Comparison of ENCODE assay signal across 9 mouse cellular contexts in the genomic region with DNA sequence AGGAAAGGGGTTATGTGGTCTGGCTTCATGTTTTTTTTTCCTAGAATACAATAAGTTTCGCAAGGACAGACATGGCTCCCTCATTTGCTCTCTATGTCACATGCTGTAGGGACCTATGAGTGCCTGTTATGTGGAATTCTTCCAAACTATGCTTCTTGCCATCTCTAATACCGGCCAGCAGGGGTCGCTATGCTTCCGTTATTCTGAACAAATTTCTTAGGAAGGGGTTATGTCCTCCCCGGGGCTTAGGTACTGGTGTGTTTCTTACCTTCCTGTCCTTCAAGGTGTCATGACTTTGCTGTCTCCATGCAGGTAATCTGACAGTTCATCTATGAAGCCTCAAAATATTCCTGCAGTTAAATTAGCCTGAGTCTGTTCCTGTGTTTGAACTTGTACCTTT.
DNase-seq lines count a peak whose midpoint lies in the region; ATAC-seq and TF ChIP-seq lines count a peak whose summit lies in the region.
"Had no signal": no experiment of that assay in that cellular context is flagged by ENCODE, and none has a peak within 500 bp of the region (broad histone marks: within the 10 kb centered on the region; RNA-seq: fewer than 3 reads in every experiment).

No protein-coding gene starts in this region.

- H3K4me2 ChIP-seq in heart, embryonic 11.5 days: no peak overlapping the region
- H3K4me2 ChIP-seq in stomach, postnatal 0 days (replicated peaks; ENCODE audit: low read depth): no peak overlapping the region

- no peak overlapping the region for H3K9ac ChIP-seq in heart, adult 2 months (ENCODE audit: low read depth, low read length)
- H3K9ac ChIP-seq in heart, embryonic 11.5 days (ENCODE audit: low read depth, low read length): no peak overlapping the region
- no peak overlapping the region for H3K9ac ChIP-seq in stomach, postnatal 0 days (ENCODE audit: low read length)

- H3K36me3 ChIP-seq in heart, adult 2 months (ENCODE audit: control insufficient read depth, insufficient read depth, low read length): no peaks in the 10 kb centered on the region
- no peaks in the 10 kb centered on the region for H3K36me3 ChIP-seq in heart, embryonic 11.5 days (ENCODE audit: control insufficient read depth, insufficient read depth, low read length)
- H3K36me3 ChIP-seq in stomach, postnatal 0 days (ENCODE audit: control insufficient read depth, insufficient read depth, low read length): no peaks in the 10 kb centered on the region

- intact Hi-C loops in heart, adult 2 months (cut with DNase I): no loop called here

- no peaks in the 10 kb centered on the region for H3K9me3 ChIP-seq in heart, embryonic 11.5 days (replicated peaks; ENCODE audit: control insufficient read depth, low read length)
- no peaks in the 10 kb centered on the region for H3K9me3 ChIP-seq in stomach, postnatal 0 days (ENCODE audit: control insufficient read depth, low read length)

- no peaks in the 10 kb centered on the region for H3K4me1 ChIP-seq in heart, adult 2 months (ENCODE audit: control insufficient read depth, insufficient read depth, low read length)
- H3K4me1 ChIP-seq in heart, embryonic 11.5 days (ENCODE audit: control insufficient read depth, insufficient read depth, low read length): peaks cover 2% of the 10 kb centered on the region; the same call in 1 of the 2 replicates
- no peaks in the 10 kb centered on the region for H3K4me1 ChIP-seq in stomach, postnatal 0 days (replicated peaks; ENCODE audit: control insufficient read depth, insufficient read depth)
- H3K4me1 ChIP-seq: megakaryocyte, embryonic 14.5 days had no signal

- no peaks in the 10 kb centered on the region for H3K79me2 ChIP-seq in heart, adult 2 months (replicated peaks; ENCODE audit: control insufficient read depth, insufficient read depth, low read length)

- no peak for ATAC-seq in heart, embryonic 11.5 days (replicated peaks; ENCODE audit: insufficient number of reproducible peaks, low FRiP score, low TSS enrichment)
- ATAC-seq in stomach, postnatal 0 days (ENCODE audit: low FRiP score, low TSS enrichment): no peak

- TF ChIP-seq CTCF in heart, adult 2 months (IDR thresholded peaks at IDR 0.05): peak; percentile 40
- TF ChIP-seq CTCF in stomach, postnatal 0 days (IDR thresholded peaks at IDR 0.05; ENCODE audit: low read depth): peak; percentile 60

- no peak for TF ChIP-seq POLR2A in heart, adult 2 months (IDR thresholded peaks at IDR 0.05; ENCODE audit: insufficient read depth, low read depth, low read length)

- H3K27ac ChIP-seq in heart, adult 2 months: no peak overlapping the region
- H3K27ac ChIP-seq in heart, embryonic 11.5 days (ENCODE audit: low read depth, low read length): no peak overlapping the region
- no peak overlapping the region for H3K27ac ChIP-seq in stomach, postnatal 0 days (replicated peaks)

- no peaks in the 10 kb centered on the region for H3K27me3 ChIP-seq in heart, adult 2 months (ENCODE audit: control insufficient read depth, insufficient read depth, low read length)
- H3K27me3 ChIP-seq in heart, embryonic 11.5 days (ENCODE audit: control insufficient read depth, insufficient read depth, low read length): no peaks in the 10 kb centered on the region
- no peaks in the 10 kb centered on the region for H3K27me3 ChIP-seq in stomach, postnatal 0 days (ENCODE audit: control insufficient read depth, insufficient read depth, low read length)
- H3K27me3 ChIP-seq: megakaryocyte, embryonic 14.5 days had no signal

- no peak overlapping the region for H3K4me3 ChIP-seq in heart, adult 2 months
- H3K4me3 ChIP-seq in heart, embryonic 11.5 days (ENCODE audit: low read depth, low read length): no peak overlapping the region
- no peak overlapping the region for H3K4me3 ChIP-seq in stomach, postnatal 0 days (ENCODE audit: low read depth, low read length)
- H3K4me3 ChIP-seq: megakaryocyte, embryonic 14.5 days had no signal

- no peak for TF ChIP-seq EP300 in heart, adult 2 months (IDR thresholded peaks at IDR 0.05; ENCODE audit: insufficient read depth, low read depth, low read length)
- no peak for TF ChIP-seq EP300 in stomach, postnatal 0 days (optimal IDR thresholded peaks at IDR 0.05)

- 12% methylated on average over 5 of the region's 5 CpGs for WGBS in heart, adult 2 months
- WGBS in heart, embryonic 11.5 days (ENCODE audit: insufficient replicate concordance): 13% methylated on average over 5 of the region's 5 CpGs
- WGBS in stomach, postnatal 0 days: 15% methylated on average over 5 of the region's 5 CpGs

- no peak for DNase-seq in heart, adult 2 months
- DNase-seq in right cerebral cortex, adult 2 months (ENCODE audit: low spot score in 2 of 2): peak; percentile 4 to 7
- no peak for DNase-seq in right cerebral cortex, adult 18-20 months
- DNase-seq in cerebellum, postnatal 36 days: peak; percentile 11 to 12
- no peak for DNase-seq in stomach, postnatal 0 days (ENCODE audit: low spot score)
- DNase-seq in urinary bladder, postnatal 25 days (ENCODE audit: low spot score): no peak
- no peak for DNase-seq in gastrocnemius, postnatal 25 days

Comparison
In these comparisons a context has a peak if more than half of its experiments do, and no peak if none do; other contexts are left out.
1. DNase-seq: peak in right cerebral cortex, adult 2 months (2 of 2) and cerebellum, postnatal 36 days (2 of 2); none in heart, adult 2 months (0 of 2), right cerebral cortex, adult 18-20 months (single experiment), stomach, postnatal 0 days (single experiment), urinary bladder, postnatal 25 days (single experiment) and gastrocnemius, postnatal 25 days (single experiment).